Mouse (Mus musculus) brain, embryonic 14.5 days (tissue): ENCODE results near the gene Rgs17.

Source experiments
- CTCF ChIP-seq: fragments of 200-500 bp; IDR thresholded peaks from 2 replicates; pipeline ENCODE4 v1.5.1; 2012; ENCODE audit warnings: inconsistent platforms, mild to moderate bottlenecking, moderate library complexity, borderline replicate concordance; ENCODE audit not compliant: insufficient read depth, insufficient read length; ENCODE audit errors: extremely low read depth
- POLR2A ChIP-seq: fragments of 200-500 bp; IDR thresholded peaks from 2 replicates; pipeline ENCODE4 v1.6.1; 2012; ENCODE audit warnings: mild to moderate bottlenecking, inconsistent platforms, borderline replicate concordance; ENCODE audit not compliant: poor library complexity, insufficient read depth, insufficient read length, severe bottlenecking; ENCODE audit errors: extremely low read depth

DNA sequence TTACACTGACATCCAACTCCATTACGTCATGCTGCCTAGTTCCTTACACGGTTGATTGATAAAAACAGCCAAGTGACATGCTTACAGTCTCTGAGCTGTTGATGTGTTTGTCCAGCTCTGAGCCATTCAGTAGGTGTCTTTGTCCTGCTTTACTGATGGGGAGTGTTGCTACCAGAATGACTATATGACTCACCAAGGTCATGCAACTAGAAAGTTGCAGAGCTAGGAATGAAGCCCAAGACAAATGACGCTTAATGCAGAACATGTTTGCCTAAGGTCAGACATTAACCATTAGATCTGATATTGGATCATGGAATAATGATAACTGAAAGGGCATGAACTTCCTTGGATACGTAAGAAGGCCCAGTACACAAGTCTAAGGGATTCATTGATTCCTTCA, 20.4 kb downstream of the Rgs17 start:
- TF ChIP-seq POLR2A (no peak), CTCF (no peak)
